Mouse (Mus musculus) forelimb bud, embryonic 11.5 days (tissue): Measurements from ENCODE around the gene Sfxn1.
A peak's percentile ranks its signal among the peaks of the same experiment; 100 is the strongest.

Source experiments
- DNase-seq: peaks from one replicate; pipeline ENCODE4 v3.0.0-alpha.2; 2012; ENCODE audit warnings: low read depth, low spot score

Sfxn1 gene

GRCm38 (mm10) chr13:54071606-54072331, at the start of gene Sfxn1:
Gene Sfxn1 (plus strand): TSS chr13:54071869.
- peak; percentile 60 for DNase-seq

GRCm38 (mm10) chr13:54023311-54023710, 48.4 kb upstream of the Sfxn1 start:
- DNase-seq: no peak

GRCm38 (mm10) chr13:54027079-54027478, 44.6 kb upstream of the Sfxn1 start:
- no peak for DNase-seq

GRCm38 (mm10) chr13:54033653-54034052, 38.0 kb upstream of the Sfxn1 start:
- DNase-seq: no peak

GRCm38 (mm10) chr13:54035541-54035940, 36.1 kb upstream of the Sfxn1 start:
- no peak for DNase-seq

GRCm38 (mm10) chr13:54037936-54038335, 33.7 kb upstream of the Sfxn1 start:
- DNase-seq: no peak

GRCm38 (mm10) chr13:54040256-54040655, 31.4 kb upstream of the Sfxn1 start:
- DNase-seq: no peak

GRCm38 (mm10) chr13:54048679-54049352, 22.9 kb upstream of the Sfxn1 start:
- no peak for DNase-seq

GRCm38 (mm10) chr13:54051641-54052040, 20.0 kb upstream of the Sfxn1 start:
- DNase-seq: no peak

- no peak for DNase-seq
Observed at GRCm38 (mm10) chr13:54054962-54055361, 16.7 kb upstream of the Sfxn1 start.

GRCm38 (mm10) chr13:54055448-54055861, 16.2 kb upstream of the Sfxn1 start, which contains the start of gene Drd1:
Gene Drd1 (minus strand): TSS chr13:54055705.
- peak; percentile 58 for DNase-seq

GRCm38 (mm10) chr13:54062068-54062467, 9.6 kb upstream of the Sfxn1 start:
- no peak for DNase-seq

GRCm38 (mm10) chr13:54063292-54063691, 8.4 kb upstream of the Sfxn1 start:
- DNase-seq: peak; percentile 37

- DNase-seq: no peak
Observed at GRCm38 (mm10) chr13:54066081-54066746, 5.5 kb upstream of the Sfxn1 start.

- no peak for DNase-seq
Observed at GRCm38 (mm10) chr13:54067617-54068166, 4.0 kb upstream of the Sfxn1 start.

GRCm38 (mm10) chr13:54071011-54071410, 658 bp upstream of the Sfxn1 start:
- DNase-seq: no peak

GRCm38 (mm10) chr13:54072526-54073057, 923 bp downstream of the Sfxn1 start:
- no peak for DNase-seq

- no peak for DNase-seq
Observed at GRCm38 (mm10) chr13:54073066-54073465, 1.4 kb downstream of the Sfxn1 start.

- no peak for DNase-seq
Observed at GRCm38 (mm10) chr13:54073491-54073890, 1.8 kb downstream of the Sfxn1 start.

GRCm38 (mm10) chr13:54075416-54075815, 3.7 kb downstream of the Sfxn1 start:
- no peak for DNase-seq

GRCm38 (mm10) chr13:54076051-54076450, 4.4 kb downstream of the Sfxn1 start:
- DNase-seq: no peak
